Mouse (Mus musculus) left cerebral cortex, adult 8-10 months (tissue): ENCODE results near the gene Pim2. TPM values are rescaled to one million over a fixed set of nuclear protein-coding genes. Genes with fewer than 3 reads are reported as not detected.
A peak's percentile ranks its signal among the peaks of the same experiment; 100 is the strongest.

ENCODE experiments used
- DNase-seq, 2 experiments: peaks; one replicate each; pipeline ENCODE4 v3.0.0; 2022; ENCODE audit warnings: low spot score in 2 of 2
- total RNA-seq, 4 experiments: library from RNA; stranded (reverse); gene quantifications; 2 replicates each; pipeline ENCODE4 v1.2.4; 2022

Pim2 gene
- total RNA-seq, result 10 to 100 TPM; 45.5 to 49.9 (median 46.2) TPM

DNA sequence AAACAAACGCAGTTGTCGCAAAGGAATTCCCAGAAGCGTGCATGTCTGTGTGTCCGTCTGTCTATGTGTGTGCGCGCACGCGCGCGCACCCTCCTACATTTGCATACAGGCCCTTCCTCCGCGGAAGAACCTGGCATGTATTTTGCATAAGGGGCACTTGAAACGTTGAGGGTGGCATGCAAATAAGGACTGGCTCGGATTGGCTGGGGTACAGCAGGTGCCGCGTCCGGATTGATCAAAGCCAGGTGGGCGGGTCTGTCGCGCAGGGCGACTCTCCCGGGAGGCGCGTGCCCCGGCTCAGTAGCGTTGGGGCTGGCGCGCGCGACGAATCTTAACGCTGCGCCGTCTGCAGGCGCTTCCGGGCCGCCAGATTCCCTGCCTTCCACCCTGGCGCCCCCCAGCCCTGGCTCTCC, at the start of gene Pim2:
Pim2 (plus strand) TSS at position 256 of the 413 bp plus-strand sequence.
- DNase-seq, result peak; percentile 50 to 87

DNA sequence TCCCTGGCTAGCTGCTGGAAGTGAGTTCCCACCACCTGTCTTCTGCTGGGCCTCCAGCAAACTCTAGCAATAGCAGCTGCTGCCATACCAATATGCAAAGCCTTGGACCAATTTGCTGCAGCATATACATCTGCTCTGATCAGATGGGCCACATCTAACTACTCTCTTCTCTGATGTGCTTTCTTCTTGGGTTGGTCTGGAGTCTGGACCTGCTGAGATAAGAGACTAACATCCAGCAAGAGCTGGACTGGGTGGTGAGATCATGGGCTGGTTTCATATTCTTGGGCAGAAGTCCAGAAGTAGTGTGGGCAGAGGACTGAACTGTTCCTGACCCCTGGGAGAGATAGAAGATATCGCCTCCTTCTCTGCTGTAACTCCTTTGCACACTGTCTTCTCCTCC, 40.9 kb upstream of the Pim2 start:
- no peak for DNase-seq

DNA sequence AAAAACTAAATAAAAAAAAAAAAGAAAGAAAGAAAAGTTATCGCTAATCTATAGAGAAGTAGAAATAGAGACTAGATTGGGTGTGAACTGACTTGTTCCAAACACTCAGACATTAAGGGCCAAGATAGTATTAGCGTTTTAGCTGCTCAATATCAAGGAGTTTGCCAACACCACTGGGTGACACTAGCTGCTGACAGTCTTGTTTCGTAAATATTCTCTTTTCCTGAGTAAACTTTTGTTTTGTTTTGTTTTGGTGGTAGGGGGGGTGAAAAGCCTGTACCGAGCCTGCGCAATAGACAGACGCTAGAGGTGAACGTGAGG, 37.3 kb upstream of the Pim2 start:
- no peak for DNase-seq

DNA sequence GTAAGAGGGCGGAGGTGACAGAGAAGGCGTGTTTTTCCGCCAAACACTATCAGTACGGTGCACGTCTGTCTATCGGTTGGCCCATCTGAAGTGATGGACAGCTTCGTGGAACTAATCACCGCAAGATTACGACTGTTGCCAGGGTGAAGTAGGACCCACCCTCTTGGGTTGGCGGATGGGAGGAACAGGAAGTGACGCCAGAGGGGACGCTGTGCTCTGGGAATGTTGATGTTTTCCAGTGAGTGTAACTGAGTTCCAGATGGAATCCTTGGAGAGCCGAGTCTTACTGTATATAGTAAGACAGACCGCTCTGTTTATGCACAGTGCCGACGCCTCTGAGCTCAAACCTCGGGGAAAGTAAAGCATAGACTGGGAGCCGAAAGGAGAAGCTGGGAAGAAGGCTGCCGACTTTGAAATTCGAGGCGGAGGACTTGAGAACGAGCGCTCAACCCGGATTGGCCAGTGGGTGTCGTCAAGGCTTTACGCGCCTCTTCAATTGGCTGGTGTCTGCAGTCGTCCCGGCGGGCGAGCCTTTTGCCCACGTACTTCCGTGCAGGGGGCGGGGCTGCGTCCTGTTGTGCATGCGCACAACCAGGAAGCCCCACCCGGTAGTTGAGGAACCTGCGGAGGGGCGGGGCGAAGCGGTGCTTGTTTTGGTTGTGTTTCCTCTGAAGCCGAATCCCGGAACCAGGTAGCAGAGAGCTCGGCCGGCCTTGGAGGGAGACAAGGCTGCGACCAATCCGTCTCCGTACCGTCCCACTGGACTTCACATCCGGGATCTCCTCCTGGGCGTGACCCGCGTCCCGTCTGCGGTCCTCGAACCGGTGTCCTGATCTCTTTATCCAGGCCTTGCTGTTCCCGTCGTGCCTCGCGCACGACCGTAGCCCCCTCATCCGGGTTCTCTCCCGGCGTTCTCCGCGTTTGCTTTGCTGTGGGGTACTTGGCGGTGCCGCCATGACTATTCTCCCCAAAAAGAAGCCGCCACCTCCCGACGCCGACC, 36.6 kb upstream of the Pim2 start, which contains the start of gene Otud5:
Otud5 (plus strand) TSS at position 202 of the 1,000 bp plus-strand sequence.
- peak; percentile 79 to 97 for DNase-seq

- peak; percentile 5 to 28 for DNase-seq
Measured at GRCm38 (mm10) chrX:7842318-7842717, 35.7 kb upstream of the Pim2 start.

DNA sequence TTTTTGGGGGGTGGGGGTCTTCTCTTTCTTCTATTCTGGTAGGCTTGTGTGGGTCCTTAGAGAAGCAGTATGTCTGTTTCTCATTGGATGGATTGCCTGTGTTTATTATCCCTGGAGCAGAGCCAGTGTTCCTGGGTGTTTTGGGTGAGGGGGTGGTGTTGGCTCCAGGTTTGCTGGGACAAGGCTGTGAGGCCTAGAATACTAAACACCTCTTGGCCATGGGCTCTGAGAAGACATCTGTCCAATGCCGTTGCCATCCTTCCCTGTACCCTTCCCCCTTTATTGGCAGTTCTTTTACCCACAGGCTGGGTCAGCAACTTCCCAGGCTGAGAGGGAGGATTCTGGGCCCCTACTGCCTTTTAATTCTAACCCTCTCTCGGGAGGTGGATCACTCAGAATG, 30.2 kb upstream of the Pim2 start:
- DNase-seq, result peak in 1 of 2 experiments; percentile 31

DNA sequence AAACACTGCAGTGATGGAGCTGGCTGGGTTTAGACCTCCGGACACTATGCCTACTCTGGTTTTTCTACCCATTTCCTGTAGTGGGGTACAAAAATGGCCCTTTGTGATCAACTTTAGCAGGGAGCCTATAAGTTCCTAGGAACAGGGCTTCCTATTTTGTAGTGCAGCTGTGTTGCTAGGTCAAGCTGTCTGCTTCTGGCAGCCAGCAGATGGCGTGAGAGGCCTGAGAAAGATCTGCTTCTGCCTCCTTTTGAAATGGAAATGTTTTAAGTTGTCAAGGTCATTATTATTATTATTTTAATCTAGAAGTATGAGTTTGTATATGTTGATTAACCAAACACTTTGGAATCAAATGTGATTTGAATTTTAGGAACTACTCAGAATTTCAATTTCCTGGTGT, 23.5 kb upstream of the Pim2 start:
- no peak for DNase-seq

- no peak for DNase-seq
Measured at GRCm38 (mm10) chrX:7859191-7859753, 18.8 kb upstream of the Pim2 start.

GRCm38 (mm10) chrX:7863181-7863580, 14.9 kb upstream of the Pim2 start:
- no peak for DNase-seq

DNA sequence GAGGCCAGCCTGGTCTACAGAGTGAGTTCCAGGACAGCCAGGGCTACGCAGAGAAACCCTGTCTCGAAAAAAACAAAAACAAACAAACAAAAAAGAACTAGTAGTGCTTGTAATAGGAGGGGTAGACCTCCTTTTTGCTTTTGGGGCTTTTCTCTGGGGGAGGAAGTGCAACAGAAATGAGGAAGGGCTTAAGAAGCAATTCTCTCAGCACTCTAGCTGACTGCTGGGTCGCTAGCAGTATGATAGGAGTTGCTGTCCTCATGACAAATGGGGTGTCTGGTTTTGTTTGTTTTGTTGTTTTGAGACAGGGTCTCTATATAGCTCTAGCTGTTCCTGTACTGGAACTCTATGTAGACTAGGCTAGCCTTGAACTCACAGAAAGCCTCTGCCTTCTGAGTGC, 13.5 kb upstream of the Pim2 start:
- no peak for DNase-seq

GRCm38 (mm10) chrX:7865343-7865742, 12.7 kb upstream of the Pim2 start:
- no peak for DNase-seq

- no peak for DNase-seq
Measured at GRCm38 (mm10) chrX:7865786-7866185, 12.3 kb upstream of the Pim2 start.

DNA sequence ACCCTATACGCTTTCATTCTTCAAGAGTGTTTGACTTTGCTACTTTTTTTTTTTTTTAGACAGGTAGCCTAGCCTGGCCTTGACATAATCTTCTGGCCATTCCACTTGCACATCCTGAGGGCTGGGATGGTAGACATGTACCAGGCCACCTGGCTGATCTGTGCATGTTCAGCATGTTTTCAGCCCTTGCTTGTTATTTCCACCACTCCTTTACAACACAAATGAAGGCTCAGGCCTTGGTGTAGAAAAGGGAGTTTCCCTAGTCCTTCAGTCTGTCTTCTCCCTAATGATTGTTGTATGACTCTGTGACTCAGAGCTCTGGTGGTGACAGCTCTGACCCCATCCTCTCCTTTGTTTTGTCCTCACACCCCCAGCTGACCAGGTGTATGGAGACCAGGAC, 10.9 kb upstream of the Pim2 start:
- no peak for DNase-seq

DNA sequence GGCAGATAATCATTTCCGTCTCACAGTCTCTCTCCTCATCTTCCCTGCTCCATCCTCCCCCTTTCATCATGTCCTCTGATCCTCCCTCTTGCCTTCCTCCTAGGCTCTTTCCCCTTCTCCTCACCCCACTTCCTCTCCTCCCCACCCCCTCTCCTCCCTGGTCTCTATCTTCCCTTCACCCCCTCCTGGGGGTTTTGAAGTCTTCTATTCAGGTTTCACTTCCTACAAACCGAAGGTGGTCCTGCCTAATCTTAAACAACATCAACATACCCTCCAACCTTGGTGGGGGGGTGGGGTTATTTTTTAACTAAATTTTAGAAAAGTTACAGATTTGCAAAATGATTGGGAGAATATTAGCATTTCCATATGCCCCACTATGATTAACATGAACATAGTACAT, 9.6 kb upstream of the Pim2 start:
- DNase-seq, result no peak

DNA sequence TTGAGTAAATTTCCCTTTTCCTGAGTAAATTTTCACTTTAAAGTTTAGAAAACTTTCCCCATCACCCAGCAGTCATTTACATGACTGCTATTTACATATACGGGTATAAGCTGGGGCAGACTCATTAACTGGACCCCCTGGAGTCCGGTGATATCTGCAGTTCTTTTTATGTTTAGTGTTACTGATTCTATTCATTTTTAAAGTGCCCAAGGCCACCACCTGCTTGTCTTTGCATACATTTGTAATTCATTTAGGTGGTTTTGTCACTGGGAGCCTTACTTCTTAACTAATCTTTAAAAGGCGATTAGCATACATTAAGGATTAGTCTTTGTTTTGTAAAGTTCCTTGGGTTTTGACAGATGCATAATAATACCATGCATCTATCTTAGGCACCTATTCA, 8.2 kb upstream of the Pim2 start:
- DNase-seq, result no peak

DNA sequence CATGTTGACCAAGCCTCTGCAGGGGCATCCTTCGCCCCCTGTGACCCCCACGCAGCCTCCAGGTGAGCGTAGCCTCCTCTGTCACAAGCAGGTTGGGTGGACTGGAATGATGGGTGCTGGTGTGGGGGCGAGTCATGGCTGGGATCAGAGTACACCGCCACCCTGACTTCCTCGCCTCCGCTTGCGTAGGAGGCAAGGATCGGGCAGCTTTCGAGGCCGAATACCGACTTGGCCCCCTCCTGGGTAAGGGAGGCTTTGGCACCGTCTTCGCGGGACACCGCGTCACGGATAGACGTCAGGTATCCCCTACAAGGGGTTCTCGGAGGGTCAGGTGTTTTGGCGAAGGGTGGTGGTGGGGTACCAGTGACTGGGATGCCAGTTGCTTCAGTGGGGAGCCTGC, 433 bp downstream of the Pim2 start:
- peak in 1 of 2 experiments; percentile 31 for DNase-seq

DNA sequence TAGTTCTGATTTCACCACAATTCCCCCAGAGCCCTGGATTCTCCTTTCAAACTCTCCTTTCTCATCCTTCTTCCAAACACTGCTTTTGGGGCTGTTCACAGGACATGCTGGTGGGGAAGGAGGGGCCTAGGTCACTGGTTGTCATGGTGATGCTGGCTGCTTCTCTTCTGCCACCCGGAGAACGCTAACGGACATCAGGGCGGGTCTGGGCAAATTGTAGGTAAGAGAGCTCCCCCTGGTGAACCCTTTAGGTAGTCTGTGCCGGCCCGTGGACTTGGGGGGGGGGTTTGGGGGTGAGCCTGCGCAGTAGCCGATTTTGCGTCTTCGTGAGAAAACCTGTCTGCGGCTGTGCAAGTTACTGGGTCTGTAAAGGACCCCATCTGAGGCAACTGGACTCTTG, 1.8 kb downstream of the Pim2 start:
- DNase-seq, result peak; percentile 31 to 70

- DNase-seq, result peak; percentile 54 to 81
Measured at GRCm38 (mm10) chrX:7883841-7884567, 5.9 kb downstream of the Pim2 start, which contains the start of gene Slc35a2. TSS of gene Slc35a2 (plus strand) at chrX:7884028.

GRCm38 (mm10) chrX:7898211-7898610, 20.1 kb downstream of the Pim2 start:
- no peak for DNase-seq

DNA sequence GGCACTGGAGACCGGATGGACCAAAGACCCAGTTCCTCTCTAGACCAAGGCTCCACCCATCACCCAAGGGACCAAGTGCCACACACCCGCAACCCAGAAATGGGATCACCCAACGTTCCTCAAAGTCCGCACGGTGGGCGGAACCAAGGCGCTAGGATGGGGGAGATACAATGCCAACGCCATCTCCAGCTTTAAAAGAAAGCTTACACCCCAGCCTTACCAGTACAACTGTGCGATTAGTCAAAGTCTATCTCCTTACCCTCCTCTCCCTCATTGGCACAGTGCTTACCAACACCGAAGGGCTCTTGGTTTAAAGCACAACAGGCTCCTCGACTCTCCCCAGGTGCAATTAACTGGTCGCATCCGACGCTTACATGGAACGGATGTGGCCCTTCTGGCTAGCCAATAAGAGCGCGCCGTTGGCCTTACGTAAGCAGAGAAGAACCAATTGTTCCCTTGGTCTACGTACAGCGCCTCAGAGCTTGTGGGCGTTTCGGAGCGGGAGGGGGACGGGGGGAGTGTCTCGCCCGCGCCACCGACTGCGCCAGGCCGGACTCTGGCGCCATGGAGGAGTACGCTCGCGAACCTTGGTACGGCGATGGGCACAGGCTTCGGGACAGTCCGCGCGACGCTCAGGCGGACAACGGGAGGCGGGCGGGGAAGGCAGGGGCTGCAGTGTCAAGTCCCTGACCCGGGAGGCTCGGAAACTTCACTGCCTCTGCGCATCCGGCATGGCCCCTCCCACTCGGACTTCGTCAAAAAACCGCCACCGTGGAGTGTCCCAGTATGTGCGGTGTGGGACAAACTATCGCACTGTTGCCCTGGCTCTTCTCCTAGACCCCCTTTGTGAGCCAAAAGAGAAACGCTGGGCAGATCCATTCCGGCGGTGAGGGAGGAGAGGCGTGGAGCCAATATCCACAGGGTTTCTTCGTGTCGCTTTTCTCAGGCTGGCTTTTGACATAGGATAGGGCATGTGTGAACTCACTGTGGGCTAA, 21.1 kb downstream of the Pim2 start, which contains the start of the genes Pqbp1 and Timm17b:
Pqbp1 (minus strand) TSS at position 390 of the 995 bp plus-strand sequence.
Timm17b (plus strand) TSS at position 478 of the 995 bp plus-strand sequence.
- DNase-seq, result peak; percentile 63 to 91
